Mouse (Mus musculus): ENCODE measurements around the gene Glipr1. TPM values are rescaled to one million over a fixed set of nuclear protein-coding genes. Genes with fewer than 3 reads are reported as not detected.

Glipr1 gene
- total RNA-seq, 2 experiments from 2014 or later = 1.2 to 1.7 TPM

DNA sequence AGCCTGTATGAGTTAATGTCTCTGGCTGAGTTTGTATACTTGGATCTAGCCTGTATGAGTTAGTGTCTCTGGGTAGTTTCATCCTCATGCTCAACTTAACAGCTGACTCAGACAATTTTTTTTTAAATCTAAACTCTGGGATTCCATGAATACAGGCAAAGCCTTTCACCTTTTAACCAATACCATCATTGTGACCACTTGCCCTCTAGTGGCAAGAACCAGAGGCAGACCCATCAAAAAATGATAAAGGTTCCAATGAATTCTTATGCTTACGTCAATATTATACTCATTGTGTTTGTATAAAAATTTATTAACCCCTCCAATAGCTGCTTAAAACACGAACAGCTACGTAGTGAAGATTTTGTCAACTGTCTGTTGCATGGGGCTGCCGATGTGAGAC, 36.0 kb downstream of the Glipr1 start:
- no peak for DNase-seq (ENCODE audit: low spot score in 2 of 2)

DNA sequence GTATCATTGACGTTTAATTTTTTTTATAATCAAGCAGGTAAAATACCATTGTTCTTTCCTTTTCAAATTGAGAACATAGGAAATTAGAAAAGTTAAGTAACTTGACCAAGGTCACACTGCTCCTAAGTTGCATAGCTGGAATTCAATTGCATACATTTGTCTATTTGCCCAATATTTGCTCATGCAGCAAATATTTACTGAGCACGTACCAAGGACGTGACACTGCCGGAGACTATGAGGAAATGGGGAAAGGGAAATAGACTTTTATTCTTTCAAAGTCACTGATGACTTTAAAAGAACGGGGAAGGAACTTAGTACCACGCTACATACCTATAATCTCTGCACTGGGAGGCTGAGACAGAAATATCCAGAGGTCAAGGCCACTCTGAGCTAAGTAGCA, 42.0 kb downstream of the Glipr1 start:
- no peak for DNase-seq (ENCODE audit: low spot score in 2 of 2)

DNA sequence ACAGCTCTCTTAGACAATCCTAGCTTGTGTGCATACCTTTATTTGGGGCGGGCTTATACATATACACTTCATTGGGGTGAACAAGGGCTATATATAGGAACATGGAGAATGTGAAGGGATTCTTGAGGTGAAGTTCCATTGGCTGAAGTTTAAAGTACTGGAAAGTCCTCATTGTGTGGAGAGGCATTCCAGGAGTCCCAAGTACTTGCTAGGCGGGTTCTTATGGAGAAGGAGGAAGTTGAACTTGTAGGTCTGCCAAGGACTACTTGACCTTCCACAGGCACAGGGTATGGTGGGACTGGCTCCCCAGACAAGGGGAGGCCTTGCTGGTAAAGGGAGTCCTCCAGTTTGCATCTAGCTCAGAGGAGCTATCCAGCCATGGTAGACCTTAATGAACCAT, 43.1 kb downstream of the Glipr1 start:
- no peak for DNase-seq (ENCODE audit: low spot score in 2 of 2)

DNA sequence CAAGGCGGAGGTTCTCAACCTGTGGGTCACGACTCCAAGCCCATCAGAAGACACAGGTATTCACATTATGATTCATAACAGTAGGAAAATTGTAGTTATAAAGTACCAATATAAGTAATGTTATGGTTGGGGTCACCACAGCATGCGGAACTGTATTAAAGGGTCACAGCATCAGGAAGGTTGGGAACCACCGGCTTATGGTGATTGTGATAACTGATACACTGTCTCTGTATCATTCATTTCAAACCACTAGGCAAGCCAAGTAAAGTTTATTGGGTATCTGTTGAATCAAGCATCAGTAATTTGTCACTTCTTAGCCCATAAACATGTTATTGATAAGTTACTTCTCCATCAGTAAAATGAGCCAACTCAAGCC, 44.4 kb downstream of the Glipr1 start:
- DNase-seq (ENCODE audit: low spot score in 2 of 2) = no peak

DNA sequence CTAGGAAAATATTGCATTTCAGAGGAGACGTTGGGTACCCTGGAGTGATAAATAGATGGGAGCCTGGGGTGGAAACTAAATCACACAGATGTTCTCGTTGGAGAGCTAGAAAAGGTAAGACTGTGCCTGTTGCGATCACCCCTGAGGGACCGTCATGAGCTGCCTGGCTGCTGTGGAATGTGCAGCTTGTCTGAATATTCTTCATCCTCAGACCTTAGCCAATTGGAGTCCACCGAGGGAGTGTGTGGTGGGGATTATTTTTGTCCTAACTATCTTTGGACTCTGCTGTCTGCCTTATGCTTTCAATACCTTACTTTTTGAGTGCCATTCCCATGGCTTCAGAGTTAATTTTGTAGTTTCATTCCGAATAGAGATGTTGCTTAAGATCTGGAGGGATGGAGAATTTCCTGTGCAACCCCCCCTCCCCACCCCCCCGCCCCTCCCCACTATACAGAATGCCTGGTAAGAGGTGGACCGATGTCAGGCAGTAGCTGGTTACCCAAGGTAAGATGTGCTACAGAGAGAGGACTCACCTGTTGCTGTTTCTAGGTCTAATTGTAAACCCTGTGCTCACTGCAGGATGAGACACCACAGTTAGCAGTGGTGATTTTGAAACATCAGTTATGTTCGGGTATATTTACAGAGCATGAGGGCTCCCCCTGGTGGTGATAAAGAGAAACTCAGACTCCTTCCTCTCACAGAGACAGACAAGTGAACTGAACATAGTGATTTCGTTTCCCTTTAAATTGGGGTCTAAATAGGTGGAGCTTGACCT, 45.0 kb downstream of the Glipr1 start:
- DNase-seq (ENCODE audit: low spot score in 2 of 2) = peak; percentile 7 to 20

DNA sequence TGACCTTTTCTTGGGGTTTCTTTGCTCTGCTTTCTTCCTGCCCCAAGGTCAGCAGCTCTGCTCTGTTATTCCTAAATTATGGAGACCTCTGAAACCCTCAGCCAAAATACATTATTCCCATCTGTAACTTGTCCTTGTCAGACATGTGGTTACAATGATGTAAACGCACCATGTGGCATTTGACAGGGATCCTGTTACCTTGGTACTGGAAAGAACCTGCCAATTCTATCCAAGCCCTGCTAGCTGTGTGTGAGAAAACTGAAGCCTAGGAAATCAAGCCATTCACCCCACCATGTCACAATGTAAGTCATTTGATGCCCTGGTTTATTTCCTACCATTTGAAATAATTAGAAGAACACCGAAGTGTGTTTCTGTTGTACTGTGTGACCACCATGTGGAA, 46.6 kb downstream of the Glipr1 start:
- no peak for DNase-seq (ENCODE audit: low spot score in 2 of 2)

DNA sequence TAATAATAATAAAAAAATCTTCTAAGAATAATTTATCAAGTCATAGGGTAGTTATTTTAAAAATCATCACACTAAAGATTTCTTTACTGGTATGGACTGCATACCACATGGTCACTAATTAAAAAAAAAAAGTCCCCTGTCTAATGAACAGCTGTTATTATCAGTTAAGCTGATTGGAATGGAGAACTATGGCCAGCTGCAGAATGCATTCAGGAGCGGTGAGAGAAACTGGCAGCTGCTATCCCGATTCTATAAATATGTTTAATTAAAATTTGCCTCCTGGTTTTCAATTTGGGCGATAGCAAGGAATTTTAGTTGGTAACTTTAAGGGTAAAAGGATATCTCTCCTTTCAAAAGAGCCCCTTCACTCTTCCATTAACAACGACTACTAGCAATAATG, 53.4 kb downstream of the Glipr1 start:
- DNase-seq (ENCODE audit: low spot score in 2 of 2) = no peak

DNA sequence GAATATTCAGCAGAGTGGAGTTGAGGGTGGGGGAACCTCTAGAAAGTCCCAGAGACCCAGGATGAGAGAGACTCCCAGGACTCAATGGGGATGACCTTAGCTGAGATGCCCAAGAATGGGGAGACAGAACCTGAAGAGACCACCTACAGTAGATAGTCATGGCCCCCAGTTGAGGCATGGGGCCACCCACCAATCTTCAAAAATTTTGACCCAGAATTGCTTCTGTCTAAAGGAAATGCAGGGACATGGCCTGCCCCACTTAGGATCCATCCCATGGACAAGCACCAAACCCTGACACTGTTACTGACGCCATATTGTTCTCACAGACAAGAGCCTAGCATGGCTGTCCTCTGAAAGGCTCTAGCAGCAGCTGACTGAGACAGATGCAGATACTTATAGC, 54.4 kb downstream of the Glipr1 start:
- no peak for DNase-seq (ENCODE audit: low spot score in 2 of 2)

DNA sequence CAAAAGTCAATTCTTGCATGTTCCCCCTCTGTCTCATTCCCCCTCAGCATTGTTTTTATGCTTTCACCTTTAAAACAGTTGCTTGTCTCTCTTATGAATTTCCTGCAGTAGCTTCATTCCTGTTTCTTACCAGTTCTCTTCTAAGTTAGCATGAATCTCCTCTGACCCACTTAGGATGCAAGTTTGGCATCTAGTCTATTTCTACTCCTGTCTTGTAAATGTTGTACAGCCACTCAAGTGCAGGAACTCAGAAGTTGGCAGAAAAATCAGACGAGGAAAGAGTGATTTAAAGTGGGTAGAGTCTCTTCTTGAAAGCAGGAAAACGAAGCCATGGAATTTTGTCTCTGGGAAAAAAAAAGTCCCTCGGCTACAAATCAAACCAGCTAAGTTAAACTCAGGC, 56.9 kb downstream of the Glipr1 start:
- DNase-seq (ENCODE audit: low spot score in 2 of 2) = no peak

DNA sequence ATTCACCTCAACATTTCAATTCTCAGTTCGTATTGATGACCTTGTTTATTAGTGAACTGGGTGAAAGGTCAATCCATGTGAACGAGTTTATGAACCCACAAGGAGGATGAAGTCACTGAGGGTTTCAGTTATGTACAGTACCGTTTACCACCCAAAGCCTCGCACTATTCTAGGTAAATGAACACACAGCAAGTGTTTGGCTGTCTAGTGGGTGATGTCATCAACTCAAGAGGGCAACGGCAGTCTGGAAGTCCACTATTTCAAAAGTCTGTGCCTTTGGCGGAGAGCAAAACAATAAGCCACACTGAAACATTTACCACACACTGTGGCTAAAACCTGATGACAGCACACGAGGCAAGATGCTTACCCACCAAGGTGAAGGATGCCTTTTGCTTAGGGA, 59.4 kb downstream of the Glipr1 start:
- no peak for DNase-seq (ENCODE audit: low spot score in 2 of 2)

DNA sequence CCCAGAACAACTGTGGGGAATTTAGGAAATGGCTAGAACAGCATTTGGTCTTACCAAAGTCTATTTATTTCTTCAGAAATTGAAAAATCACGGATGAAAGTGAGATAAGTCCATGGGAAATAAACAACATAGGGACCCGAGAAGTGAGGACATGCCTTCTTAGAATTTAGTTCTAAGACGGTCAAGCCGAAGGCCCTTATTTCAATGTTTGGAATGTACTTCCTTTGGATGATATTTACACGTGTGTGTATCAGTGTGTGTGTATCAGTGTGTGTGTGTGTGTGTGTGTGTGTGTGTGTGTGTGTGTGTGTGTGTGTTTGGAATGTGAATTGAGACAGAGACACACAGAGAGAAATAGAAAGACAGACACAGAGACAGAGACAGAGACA, 65.3 kb downstream of the Glipr1 start:
- DNase-seq (ENCODE audit: low spot score in 2 of 2) = no peak

DNA sequence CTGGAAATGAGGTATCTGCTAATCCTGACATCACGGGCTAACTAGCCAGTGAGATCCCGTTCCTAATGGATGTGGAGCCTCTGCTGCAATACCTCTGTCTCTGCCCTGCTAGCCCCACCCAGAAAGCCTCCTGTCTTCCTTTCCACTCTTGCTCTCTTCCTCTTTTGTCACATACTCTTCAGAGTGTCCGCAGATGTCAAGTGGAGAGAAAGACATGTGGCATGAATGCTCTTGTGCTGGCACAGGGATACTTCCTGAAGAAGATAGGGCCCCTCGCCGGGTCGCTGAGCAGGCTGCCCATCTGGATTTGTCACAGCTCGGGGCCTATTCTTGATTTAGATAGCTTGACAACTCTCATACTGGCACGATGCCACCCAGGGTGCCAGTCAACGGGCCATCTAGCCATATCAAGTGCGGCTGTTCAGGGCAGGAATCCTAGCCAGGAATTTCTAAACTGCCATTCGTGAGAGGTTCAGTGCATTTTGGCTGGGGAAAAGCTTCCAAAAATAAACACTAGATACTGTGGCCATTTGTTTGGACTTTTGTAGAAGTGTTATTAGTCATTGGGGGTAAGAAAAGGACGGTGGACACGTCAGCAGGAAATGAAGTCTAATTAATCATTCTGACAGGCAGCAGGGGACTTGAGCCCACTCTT, 65.8 kb downstream of the Glipr1 start:
- peak; percentile 6 to 15 for DNase-seq (ENCODE audit: low spot score in 2 of 2)

DNA sequence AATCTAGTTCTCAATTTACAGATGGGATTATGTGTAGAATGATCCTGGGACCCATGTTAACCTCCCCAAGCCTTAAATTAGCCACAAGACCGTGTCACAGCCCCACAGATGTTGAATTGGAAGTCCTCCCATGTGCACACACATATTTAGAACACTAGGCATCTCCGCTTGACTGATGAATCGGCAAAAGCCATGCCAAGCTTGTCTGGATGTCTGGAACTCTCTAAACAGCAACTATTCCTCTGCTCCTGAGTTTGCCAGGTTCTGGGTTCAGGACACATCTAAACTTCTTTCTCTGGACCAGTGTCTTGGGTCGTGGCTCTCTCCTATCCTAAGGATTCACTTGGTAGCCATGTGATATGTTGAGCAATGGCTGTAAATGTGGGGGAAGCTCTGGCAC, 66.4 kb downstream of the Glipr1 start:
- no peak for DNase-seq (ENCODE audit: low spot score in 2 of 2)

Other genes starting within 250 kb of the Glipr1 start
- 10 to 100 TPM; 36.1 to 41.8 TPM for gene Krr1, start 30.0 kb downstream of the Glipr1 start, total RNA-seq (2021)
- not detected for gene Glipr1l1, start 57.6 kb upstream of the Glipr1 start, total RNA-seq (2021)
- gene Glipr1l2, start 80.7 kb upstream of the Glipr1 start, total RNA-seq (2021) = not detected
- not detected for gene Glipr1l3, start 157.7 kb upstream of the Glipr1 start, total RNA-seq (2021)
- gene Caps2, start 161.0 kb upstream of the Glipr1 start, total RNA-seq (2021) = under 1 TPM in 1 of 2 experiments, not detected in 1; 0.28 TPM

Measured in adrenal gland, postnatal 4 days (tissue).